8 mouse cellular contexts compared by ENCODE assay signal in genomic region chr5:120514754-120515153, GRCm38 (mm10). TPM values are rescaled to one million over a fixed set of nuclear protein-coding genes. Genes with fewer than 3 reads are reported as not detected.
DNase-seq lines count a peak whose midpoint lies in the region; ATAC-seq and TF ChIP-seq lines count a peak whose summit lies in the region.

No protein-coding gene starts in this region.

- ATAC-seq in heart, embryonic 11.5 days (replicated peaks; ENCODE audit: insufficient number of reproducible peaks, low FRiP score, low TSS enrichment) = no peak
- ATAC-seq in embryonic facial prominence, embryonic 13.5 days (ENCODE audit: insufficient number of reproducible peaks, insufficient read depth, low FRiP score, low TSS enrichment, low read depth) = no peak

- peak; percentile 41 to 54 for DNase-seq in heart, adult 9 months (ENCODE audit: low spot score in 2 of 2)
- peak; percentile 66 to 80 for DNase-seq in kidney, postnatal 4 days
- no peak for DNase-seq in right cerebral cortex, postnatal 14 days
- DNase-seq in ovary, postnatal 10 days (ENCODE audit: low spot score) = no peak
- DNase-seq in embryo, embryonic 10 days (ENCODE audit: low spot score) = no peak

- no peaks in the 10 kb centered on the region for H3K9me3 ChIP-seq in heart, embryonic 11.5 days (replicated peaks; ENCODE audit: control insufficient read depth, low read length)
- no peaks in the 10 kb centered on the region for H3K9me3 ChIP-seq in embryonic facial prominence, embryonic 13.5 days

- H3K4me3 ChIP-seq in heart, embryonic 11.5 days (ENCODE audit: low read depth, low read length) = no peak overlapping the region
- H3K4me3 ChIP-seq in C2C12 (ENCODE audit: insufficient read depth, poor library complexity, severe bottlenecking) = no peak overlapping the region
- no peak overlapping the region for H3K4me3 ChIP-seq in embryonic facial prominence, embryonic 13.5 days

- H3K79me2 ChIP-seq in C2C12 (ENCODE audit: control insufficient read depth, insufficient read depth) = peaks cover 9% of the 10 kb centered on the region

- TF ChIP-seq CTCF in C2C12 (IDR thresholded peaks at IDR 0.05; ENCODE audit: control insufficient read depth, insufficient read depth, insufficient read length) = no peak

- H3K27me3 ChIP-seq in heart, embryonic 11.5 days (ENCODE audit: control insufficient read depth, insufficient read depth, low read length) = 0 out of 2 replicates have a peak, but pooled peaks cover 4% of the 10 kb centered on the region
- no peaks in the 10 kb centered on the region for H3K27me3 ChIP-seq in C2C12 (ENCODE audit: control insufficient read depth, insufficient read depth, insufficient read length)
- H3K27me3 ChIP-seq in embryonic facial prominence, embryonic 13.5 days = peaks cover 4% of the 10 kb centered on the region; the same call in 1 of the 2 replicates

- H3ac ChIP-seq in C2C12 (ENCODE audit: control insufficient read depth, insufficient read length, low read depth) = no peak overlapping the region

- peaks cover 18% of the 10 kb centered on the region for H3K4me1 ChIP-seq in heart, embryonic 11.5 days (ENCODE audit: control insufficient read depth, insufficient read depth, low read length)
- peaks cover 55% of the 10 kb centered on the region for H3K4me1 ChIP-seq in embryonic facial prominence, embryonic 13.5 days

- no peak overlapping the region for H3K27ac ChIP-seq in heart, embryonic 11.5 days (ENCODE audit: low read depth, low read length)
- peak overlapping the region; percentile 72; the same call in 1 of the 2 replicates for H3K27ac ChIP-seq in embryonic facial prominence, embryonic 13.5 days

- H3K9ac ChIP-seq in heart, embryonic 11.5 days (ENCODE audit: low read depth, low read length) = no peak overlapping the region
- no peak overlapping the region for H3K9ac ChIP-seq in embryonic facial prominence, embryonic 13.5 days

- WGBS in heart, embryonic 11.5 days (ENCODE audit: insufficient replicate concordance) = 23% methylated on average over 4 of the region's 4 CpGs
- 11% methylated on average over 4 of the region's 4 CpGs for WGBS in embryonic facial prominence, embryonic 13.5 days

- peaks cover 4% of the 10 kb centered on the region for H3K79me3 ChIP-seq in C2C12 (ENCODE audit: low read depth)

- no peak overlapping the region for H3K4me2 ChIP-seq in heart, embryonic 11.5 days
- no peak overlapping the region for H3K4me2 ChIP-seq in embryonic facial prominence, embryonic 13.5 days

- H3K36me3 ChIP-seq in heart, embryonic 11.5 days (ENCODE audit: control insufficient read depth, insufficient read depth, low read length) = no peaks in the 10 kb centered on the region
- H3K36me3 ChIP-seq in C2C12 (ENCODE audit: control insufficient read depth, insufficient read depth) = no peaks in the 10 kb centered on the region
- H3K36me3 ChIP-seq in embryonic facial prominence, embryonic 13.5 days = no peaks in the 10 kb centered on the region

TF ChIP-seq in C2C12, 6 proteins besides CTCF, POLR2A, EP300 and RAD21:
- TF ChIP-seq USF1 (IDR thresholded peaks at IDR 0.05; ENCODE audit: low read depth) (no peak), MYOD1 (IDR thresholded peaks at IDR 0.05; ENCODE audit: control insufficient read depth, insufficient read length, low read depth) (peak; percentile 20), MYOG (IDR thresholded peaks at IDR 0.05; ENCODE audit: control insufficient read depth, extremely low read depth, insufficient read length) (no peak), FOSL1 (IDR thresholded peaks at IDR 0.05; ENCODE audit: insufficient read depth, low read length, poor library complexity, severe bottlenecking) (no peak), MAX (IDR thresholded peaks at IDR 0.05) (no peak), CEBPB (IDR thresholded peaks at IDR 0.05; ENCODE audit: low read depth) (no peak)

RNA-seq across cellular contexts. Expression of gene Slc8b1, which starts 3.8 kb away (rescaled TPM):
- 1.6 and 2.1 TPM in 2 replicates for polyA plus RNA-seq in heart, embryonic 11.5 days (2014; fragmentation: Nextera tagmentation; extraction: Ambion mirVana)
- polyA plus RNA-seq in C2C12 (2012; fragmentation: generic; extraction: Trizol) = 6.1 TPM
- 5.0 and 5.9 TPM in 2 replicates for polyA plus RNA-seq in embryonic facial prominence, embryonic 13.5 days (2015; fragmentation: Nextera tagmentation; extraction: Ambion mirVana)

RNA-seq across cellular contexts. Expression of gene Plbd2, which starts 11.3 kb away (rescaled TPM):
- polyA plus RNA-seq in heart, embryonic 11.5 days (2014; fragmentation: Nextera tagmentation; extraction: Ambion mirVana) = 28.7 and 30.0 TPM in 2 replicates
- 36.4 TPM for polyA plus RNA-seq in C2C12 (2012; fragmentation: generic; extraction: Trizol)
- polyA plus RNA-seq in embryonic facial prominence, embryonic 13.5 days (2015; fragmentation: Nextera tagmentation; extraction: Ambion mirVana) = 43.5 and 54.4 TPM in 2 replicates

RNA-seq across cellular contexts. Expression of gene Sds, which starts 38.4 kb away (rescaled TPM):
- polyA plus RNA-seq in heart, embryonic 11.5 days (2014; fragmentation: Nextera tagmentation; extraction: Ambion mirVana) = 0.18 TPM in 1 of 2 replicates, not detected in the other
- polyA plus RNA-seq in C2C12 (2012; fragmentation: generic; extraction: Trizol) = 0.19 TPM
- not detected in 2 replicates for polyA plus RNA-seq in embryonic facial prominence, embryonic 13.5 days (2015; fragmentation: Nextera tagmentation; extraction: Ambion mirVana)

RNA-seq across cellular contexts. Expression of gene Sdsl, which starts 42.1 kb away (rescaled TPM):
- 6.6 and 8.6 TPM in 2 replicates for polyA plus RNA-seq in heart, embryonic 11.5 days (2014; fragmentation: Nextera tagmentation; extraction: Ambion mirVana)
- polyA plus RNA-seq in C2C12 (2012; fragmentation: generic; extraction: Trizol) = 0.69 TPM
- 2.0 and 2.5 TPM in 2 replicates for polyA plus RNA-seq in embryonic facial prominence, embryonic 13.5 days (2015; fragmentation: Nextera tagmentation; extraction: Ambion mirVana)

Comparison
In these comparisons a context has a peak if more than half of its experiments do, and no peak if none do; other contexts are left out.
1. DNase-seq: peak in heart, adult 9 months (2 of 2) and kidney, postnatal 4 days (2 of 2); none in right cerebral cortex, postnatal 14 days (single experiment), ovary, postnatal 10 days (single experiment) and embryo, embryonic 10 days (single experiment).